Mouse (Mus musculus): ENCODE measurements around the gene Ccdc115.

The Ccdc115 gene

DNA sequence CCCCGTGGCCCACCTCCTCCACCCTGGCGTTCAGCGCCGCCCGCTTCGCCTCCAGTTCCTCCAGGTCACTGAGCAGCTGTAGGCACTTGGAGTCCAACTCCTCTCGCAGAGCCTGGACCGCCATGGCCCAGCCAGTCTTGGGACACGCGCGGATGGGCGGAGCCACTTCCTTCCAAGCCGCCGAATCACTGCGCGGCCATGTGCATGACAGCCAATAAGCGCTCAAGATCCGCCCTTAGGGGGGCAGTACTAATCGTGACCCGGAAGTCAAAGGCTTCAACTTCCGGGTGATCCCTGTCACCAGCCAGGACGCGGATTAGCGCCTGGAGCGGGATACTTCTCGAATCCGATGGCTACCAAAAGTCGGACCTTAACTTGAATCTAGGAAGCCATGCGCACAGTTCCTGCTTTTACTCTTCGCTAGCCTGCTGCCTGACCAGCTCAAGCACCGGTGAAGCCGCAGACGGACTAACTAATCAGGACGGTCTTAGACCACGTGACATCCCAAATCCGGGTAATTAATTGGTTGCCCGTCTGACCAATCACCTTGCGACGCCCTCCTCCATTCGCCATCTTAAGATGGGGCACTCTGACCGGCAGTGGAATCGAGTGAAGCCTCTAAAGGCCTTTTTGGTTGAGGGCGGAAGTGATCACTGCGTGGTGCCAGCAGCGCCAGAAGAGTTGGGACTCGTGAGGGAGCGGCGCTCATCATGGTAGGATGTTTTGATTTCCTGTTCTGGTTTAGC lies at the start of gene Ccdc115, which contains the start of gene Imp4:
Gene Ccdc115 (minus strand): TSS at position 458 of the 746 bp plus-strand sequence.
Gene Imp4 (plus strand): TSS at position 637 of the 746 bp plus-strand sequence.
- peak; percentile 98 for DNase-seq (ENCODE audit: low spot score)

GRCm38 (mm10) chr1:34487383-34487782 lies 47.9 kb upstream of the Ccdc115 start:
- no peak for DNase-seq (ENCODE audit: low spot score)

DNA sequence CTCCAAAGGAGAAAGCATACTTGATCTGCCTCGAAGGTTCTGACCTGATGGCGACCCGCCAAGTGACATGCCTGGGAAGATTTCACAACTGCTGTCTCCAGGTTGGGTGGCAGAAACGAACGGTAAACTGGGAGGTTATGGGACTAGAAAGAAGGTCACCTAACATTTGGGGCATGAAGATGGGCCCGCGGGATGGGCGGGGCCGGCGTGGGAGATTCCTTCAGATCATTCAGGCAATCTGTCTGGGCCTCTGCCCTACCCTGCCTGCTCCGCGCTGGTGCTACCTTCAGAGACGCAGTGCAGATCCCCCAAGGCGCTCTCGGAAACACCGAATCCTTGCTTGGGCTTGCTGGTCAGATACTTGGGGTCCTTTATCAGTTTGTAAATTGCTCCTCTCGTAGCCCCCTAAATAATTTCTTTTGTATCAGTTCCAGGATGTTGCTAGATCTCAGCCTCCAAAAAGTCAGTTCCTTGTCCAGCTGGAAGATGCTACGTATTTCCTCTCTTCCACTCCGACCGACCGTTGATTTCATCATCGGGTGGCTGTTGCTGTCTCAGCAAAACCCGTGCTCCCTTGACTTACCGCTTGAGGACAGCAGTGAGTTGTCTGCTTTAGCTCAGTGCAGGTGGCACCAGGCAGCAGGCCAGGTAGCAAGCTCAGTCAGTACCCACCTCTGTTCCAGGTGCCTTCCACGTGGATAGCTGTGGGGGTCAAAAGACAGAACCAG lies 46.2 kb upstream of the Ccdc115 start:
- peak; percentile 68 for DNase-seq (ENCODE audit: low spot score)

- no peak for DNase-seq (ENCODE audit: low spot score)
Measured at GRCm38 (mm10) chr1:34484470-34484869, 45.0 kb upstream of the Ccdc115 start.

- no peak for DNase-seq (ENCODE audit: low spot score)
Measured at GRCm38 (mm10) chr1:34481920-34482669, 42.6 kb upstream of the Ccdc115 start.

DNA sequence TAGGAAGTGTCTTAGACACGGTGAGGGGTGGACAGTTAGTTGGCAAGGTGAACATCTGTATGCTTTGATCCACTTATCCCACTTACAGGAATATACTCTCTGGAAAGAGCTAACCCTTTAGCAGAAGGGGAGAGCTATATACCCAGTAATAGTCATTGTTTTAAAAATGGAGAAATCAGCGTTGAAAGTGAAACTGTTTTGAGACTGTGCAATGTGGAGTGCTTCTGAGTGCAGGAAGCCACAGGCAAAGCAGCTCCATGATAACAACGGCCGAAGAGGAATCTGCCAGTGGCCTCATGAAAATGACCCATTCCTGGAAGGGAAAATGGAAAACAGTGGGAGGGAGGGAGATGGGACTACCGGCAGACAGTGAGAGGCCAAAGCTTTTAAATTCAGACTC lies 41.3 kb upstream of the Ccdc115 start:
- DNase-seq (ENCODE audit: low spot score), result no peak

- DNase-seq (ENCODE audit: low spot score), result no peak
Measured at GRCm38 (mm10) chr1:34478891-34479655, 39.6 kb upstream of the Ccdc115 start.

DNA sequence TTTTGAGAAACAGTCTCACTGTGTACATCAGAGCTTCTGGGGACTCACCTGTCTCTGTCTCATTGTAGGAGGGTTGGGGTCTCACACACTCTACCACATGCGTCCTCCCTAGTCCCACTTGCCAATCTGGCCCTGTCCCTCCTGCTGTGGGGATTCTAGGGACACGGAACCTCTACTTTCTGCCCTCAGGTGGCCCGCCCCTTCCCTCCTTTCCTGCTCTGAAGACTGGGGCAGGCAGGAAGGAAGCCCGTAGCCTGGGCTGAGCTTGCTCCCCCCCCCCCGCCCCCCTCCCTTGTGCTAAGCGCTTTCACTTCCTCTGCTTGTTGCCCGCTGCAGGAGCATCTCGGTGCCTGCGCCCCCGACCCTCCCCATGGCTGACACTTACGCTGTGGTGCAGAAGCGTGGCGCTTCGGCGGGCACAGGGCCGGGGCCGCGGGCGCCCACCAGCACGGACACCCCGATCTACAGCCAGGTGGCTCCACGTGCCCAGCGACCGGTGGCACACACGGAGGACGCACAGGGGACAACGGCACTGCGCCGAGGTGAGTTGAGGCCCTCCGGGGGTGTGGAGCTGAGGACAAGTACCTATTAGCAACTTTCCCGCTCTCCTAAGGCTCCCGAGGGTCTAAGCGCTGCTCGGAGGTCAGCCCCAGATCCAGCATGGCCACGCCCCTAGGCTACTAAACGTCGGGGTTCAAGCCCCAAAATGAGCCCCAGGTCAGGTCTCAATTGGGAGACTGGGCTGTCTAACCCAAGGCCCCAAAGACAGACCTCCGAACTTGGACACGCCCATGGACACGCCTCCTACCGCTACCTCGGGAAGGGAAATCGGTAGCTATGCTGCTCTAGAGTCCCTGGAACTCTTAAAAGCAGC lies 33.2 kb upstream of the Ccdc115 start:
- DNase-seq (ENCODE audit: low spot score), result peak; percentile 57

GRCm38 (mm10) chr1:34469801-34470200 lies 30.3 kb upstream of the Ccdc115 start:
- DNase-seq (ENCODE audit: low spot score), result no peak

DNA sequence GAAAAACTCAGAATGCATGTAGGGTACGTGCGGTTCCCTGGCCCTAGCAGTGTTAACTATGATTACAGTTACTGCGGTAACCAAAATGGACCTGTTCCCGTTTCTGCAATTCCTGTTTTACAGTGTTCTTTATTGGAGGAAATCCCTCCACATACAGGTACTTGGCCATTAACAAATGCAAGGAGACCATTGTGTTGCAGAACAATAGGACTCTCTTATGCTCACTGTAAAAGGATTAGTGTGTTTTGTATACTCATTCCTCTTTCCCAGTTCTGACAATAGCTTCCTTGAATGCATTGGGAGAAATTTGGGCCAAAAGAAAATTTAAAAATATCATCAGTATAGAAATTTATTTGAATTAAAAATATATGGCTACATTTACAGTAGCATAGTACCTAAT lies 29.0 kb upstream of the Ccdc115 start:
- no peak for DNase-seq (ENCODE audit: low spot score)

DNA sequence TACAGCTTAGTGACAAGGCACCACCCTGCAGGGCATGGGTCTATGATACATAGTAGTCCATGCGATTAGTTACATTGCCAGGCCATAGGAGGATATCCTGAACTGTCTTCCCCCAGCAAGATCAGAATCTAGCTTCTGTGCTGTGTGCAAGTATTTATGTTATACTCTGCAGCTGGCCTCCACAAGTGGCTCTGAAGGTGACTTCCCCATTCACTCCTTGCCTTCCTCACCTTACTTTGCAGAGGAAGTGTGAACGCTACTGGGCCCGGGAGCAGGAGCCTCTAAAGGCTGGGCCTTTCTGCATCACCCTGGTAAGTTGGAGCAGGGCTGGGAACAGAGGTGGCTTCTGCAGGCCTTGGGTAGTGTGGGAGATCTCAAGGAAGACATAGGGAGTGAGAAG lies 28.6 kb upstream of the Ccdc115 start:
- DNase-seq (ENCODE audit: low spot score), result no peak

DNA sequence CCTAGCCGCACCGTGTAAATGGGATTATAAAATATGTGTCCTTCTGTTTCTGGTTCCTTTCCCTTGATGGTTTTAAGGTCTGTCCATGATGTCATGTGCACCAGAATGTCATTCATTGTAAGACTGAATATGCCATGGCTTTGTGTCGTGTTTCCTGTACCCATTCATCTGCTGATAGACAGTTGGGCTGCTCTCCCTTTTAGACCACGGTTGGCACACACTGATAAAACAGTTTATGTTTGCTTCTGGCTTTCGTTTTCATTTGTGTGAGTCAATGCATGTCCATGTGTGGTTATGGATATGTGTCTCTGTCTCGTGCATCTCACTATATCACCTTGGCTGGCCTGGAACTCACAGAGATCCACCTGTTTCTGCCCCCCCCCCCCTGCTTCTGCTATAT lies 26.0 kb upstream of the Ccdc115 start:
- DNase-seq (ENCODE audit: low spot score), result no peak

- DNase-seq (ENCODE audit: low spot score), result no peak
Measured at GRCm38 (mm10) chr1:34464310-34464817, 24.9 kb upstream of the Ccdc115 start.

GRCm38 (mm10) chr1:34462766-34463165 lies 23.3 kb upstream of the Ccdc115 start:
- DNase-seq (ENCODE audit: low spot score), result peak; percentile 75

DNA sequence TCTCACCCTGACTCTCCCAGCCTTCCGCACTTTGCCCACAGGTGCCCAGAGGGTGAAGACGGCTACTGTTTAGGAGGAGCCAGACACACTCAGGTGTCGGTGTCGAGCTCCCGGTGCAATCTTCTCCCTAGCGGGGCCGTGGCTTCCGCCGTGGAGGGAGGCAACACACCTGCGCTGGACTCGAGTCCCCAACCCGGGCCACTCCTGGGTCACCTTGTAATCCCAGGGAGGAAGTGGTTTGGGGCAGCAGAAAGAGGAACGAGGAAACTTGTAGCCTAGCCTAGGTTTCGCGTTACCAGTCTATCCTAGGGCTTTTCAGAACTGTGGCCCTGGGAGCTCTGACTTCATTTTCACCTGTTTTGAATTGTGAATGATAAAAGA lies 20.6 kb upstream of the Ccdc115 start:
- DNase-seq (ENCODE audit: low spot score), result peak; percentile 57

GRCm38 (mm10) chr1:34459284-34460060 lies 20.0 kb upstream of the Ccdc115 start, which contains the start of gene Ptpn18:
Ptpn18 (plus strand) TSS chr1:34459762.
- peak; percentile 94 for DNase-seq (ENCODE audit: low spot score)

GRCm38 (mm10) chr1:34458431-34458830 lies 19.0 kb upstream of the Ccdc115 start:
- DNase-seq (ENCODE audit: low spot score), result no peak

DNA sequence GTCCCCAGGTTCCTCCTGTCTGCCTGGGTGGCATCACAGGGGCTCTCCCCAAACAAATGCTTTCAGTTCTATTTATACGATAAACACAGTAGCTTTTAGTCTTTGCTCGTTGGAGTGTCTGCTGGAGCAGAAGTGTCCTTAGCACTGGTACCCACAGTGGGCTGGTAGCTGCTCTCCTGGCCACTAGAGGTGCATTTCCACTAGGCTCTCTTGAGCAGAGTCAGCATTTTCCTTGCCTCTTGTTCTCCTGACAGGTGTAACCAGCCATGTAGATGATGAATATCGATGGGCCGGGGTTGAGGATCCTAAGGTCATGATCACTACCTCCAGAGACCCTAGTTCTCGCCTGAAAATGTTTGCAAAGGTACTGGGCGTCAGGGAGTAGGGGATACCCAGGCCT lies 3.7 kb upstream of the Ccdc115 start:
- DNase-seq (ENCODE audit: low spot score), result no peak

DNA sequence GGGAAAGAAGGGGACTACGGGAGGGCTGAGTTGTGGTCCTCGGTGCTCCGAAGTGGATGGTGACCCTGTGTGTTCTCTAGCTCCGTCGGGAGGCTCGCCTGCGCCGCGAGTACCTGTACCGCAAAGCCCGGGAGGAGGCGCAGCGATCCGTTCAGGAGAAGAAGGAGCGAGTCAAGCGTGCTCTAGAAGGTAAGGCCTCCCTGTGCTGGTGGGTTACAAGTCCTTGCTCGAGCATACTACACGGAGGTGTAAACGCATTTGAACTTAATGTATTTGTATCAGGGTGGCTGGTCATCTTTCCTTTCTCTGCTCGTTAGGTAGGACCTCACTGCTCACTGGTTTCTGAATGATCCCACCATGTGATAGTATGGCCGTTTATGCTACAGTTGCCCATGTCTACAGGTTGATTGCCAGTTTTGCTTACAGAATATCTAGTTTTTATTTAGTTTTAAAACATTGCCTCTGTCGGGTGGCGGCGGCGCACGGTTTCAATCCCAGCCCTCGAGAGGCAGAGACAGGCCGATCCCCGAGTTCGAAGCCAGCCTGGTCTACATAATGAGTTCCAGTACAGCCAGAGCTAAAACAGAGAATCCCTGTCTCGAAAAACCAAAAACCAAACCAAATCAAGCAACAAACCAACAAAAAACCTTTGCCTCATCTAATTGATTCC lies 624 bp upstream of the Ccdc115 start:
- DNase-seq (ENCODE audit: low spot score), result peak; percentile 53
